Mouse (Mus musculus) left cerebral cortex, postnatal 36 days (tissue): ENCODE data around the gene Fgf10. TPM values are rescaled to one million over a fixed set of nuclear protein-coding genes. Genes with fewer than 3 reads are reported as not detected.

Experiments
- DNase-seq, 2 experiments: peaks; one replicate each; pipeline ENCODE4 v3.0.0; 2021 to 2022; ENCODE audit warnings: low spot score in 2 of 2, mixed read lengths in 1 of 2
- intact Hi-C: fragments of 180-260 bp; cut with DNase I; formaldehyde crosslinking; loops from one replicate; pipeline ENCODE4 v1.15.1; 2025
- total RNA-seq, 2 experiments: library from RNA; stranded (reverse); gene quantifications; 2 replicates each; pipeline ENCODE4 v1.2.3; 2021

Fgf10 gene
- total RNA-seq, 2 experiments from 2014 or later = 4.0 to 4.1 TPM

DNA sequence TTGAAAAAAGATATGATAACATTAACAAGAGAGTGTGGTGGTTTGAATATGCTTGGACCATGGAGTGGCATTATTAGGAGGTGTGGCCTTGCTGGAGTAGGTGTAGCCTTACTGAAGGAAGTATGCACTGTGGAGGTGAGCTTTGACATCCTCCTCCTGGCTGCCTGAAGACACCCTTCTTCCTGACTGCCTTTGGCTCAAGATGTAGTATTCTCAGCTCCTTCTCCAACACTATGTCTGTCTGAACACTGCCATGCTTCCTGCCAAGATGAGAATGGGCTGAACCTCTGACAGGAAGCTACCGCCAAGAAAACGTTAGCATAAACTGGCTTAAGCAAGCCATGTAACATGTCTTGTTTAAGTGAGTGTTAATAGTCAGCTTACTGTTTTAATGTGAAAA lies 153.5 kb downstream of the Fgf10 start:
- no peak for DNase-seq
- intact Hi-C loops = no loop called here

GRCm38 (mm10) chr13:118825102-118825501 lies 155.5 kb downstream of the Fgf10 start:
- DNase-seq = no peak
- intact Hi-C loops = no loop called here

GRCm38 (mm10) chr13:118828604-118829381 lies 159.2 kb downstream of the Fgf10 start:
- no peak for DNase-seq
- intact Hi-C loops = no loop called here

DNA sequence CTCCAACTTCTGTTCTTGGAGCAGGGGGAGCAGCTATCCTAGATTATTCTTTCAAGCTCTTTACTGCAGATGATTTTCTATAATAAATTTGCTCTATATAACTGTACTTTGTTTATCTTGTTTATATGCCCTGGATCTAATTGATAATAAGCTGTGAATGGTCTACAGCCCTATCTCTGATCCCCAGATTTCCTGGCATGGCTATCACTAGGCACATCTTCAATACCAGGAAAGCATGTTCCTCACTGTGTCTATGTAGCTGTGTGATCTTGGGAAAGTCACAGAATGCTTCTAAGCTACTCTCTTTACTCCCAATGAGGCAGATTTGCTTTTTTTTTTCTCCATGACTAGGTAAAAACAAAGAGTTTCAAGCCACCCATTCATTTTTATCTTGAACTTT lies 164.4 kb downstream of the Fgf10 start:
- no peak for DNase-seq
- intact Hi-C loops = no loop called here

GRCm38 (mm10) chr13:118835078-118835477 lies 165.5 kb downstream of the Fgf10 start:
- intact Hi-C loops = no loop called here
- no peak for DNase-seq
